Mouse (Mus musculus) ES-CJ7 (cell line): ENCODE measurements around the gene Cdkn2d.
"Not testable (repeated sequence)": the region's sequence is repeated elsewhere in the genome, so short reads cannot be mapped to it uniquely, and the experiment has no call there.

Source experiments
- DNase-seq: peaks from one replicate; pipeline ENCODE4 v3.0.0; 2011; ENCODE audit warnings: low read depth, low spot score

Gene Cdkn2d

DNA sequence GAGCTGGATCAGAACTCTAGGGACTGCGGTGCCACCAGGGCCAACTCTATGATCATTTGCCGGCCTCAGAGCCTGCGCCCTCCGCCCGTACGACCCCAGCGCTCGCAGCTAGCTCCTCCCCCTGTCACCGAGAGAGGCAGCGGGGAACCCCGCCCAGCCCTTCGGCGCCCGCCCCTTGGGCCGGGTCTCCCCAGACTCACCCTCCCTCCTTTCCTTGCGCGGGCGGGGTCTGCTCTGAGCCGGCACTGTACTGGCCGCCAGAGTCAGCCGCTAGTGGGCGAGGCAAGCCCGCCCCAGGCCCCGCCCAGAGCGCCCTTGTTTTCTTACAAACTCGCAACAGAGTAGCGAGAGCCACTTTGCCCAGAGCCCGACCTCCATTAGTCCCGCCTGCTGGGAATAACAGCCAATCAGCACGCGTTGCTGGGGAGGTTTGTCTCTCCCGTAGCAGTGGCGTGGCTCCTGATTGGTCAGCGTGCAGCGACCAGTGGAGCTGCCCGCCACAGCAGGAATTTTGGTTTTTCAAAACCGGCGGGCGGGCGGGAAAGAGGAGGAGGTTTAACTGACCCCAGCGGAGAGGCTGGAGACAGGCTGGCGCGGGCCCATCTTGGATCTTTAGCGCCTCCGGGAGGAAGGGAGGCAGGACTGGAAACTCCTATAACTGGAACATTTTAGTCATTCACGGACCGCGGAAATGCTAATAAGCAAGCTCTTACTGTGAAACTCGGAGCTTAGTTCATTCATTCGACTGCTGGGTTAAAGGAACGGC, at the start of gene Cdkn2d:
TSS of gene Cdkn2d (minus strand) at position 386 of the 766 bp plus-strand sequence.
- peak; percentile 100 for DNase-seq

DNA sequence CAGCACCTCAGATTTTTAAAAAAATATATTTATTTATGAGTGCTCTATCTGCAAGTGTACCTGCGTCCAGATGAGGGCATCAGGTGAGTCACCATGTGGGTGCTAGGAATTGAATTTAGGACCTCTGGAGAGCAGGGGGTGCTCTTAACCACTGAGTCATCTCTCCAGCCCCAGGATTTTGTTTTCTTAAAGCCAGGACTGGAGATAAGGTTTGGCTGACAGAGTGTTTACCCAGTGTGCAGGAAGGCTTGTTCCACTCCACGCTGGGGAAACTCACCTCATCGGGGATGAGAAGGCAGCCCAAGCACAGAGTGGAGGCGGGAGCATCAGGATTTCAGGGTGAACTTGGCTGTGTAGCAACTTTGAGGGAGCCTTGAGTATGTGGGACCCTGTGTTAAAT, 49.2 kb upstream of the Cdkn2d start:
- no peak for DNase-seq

DNA sequence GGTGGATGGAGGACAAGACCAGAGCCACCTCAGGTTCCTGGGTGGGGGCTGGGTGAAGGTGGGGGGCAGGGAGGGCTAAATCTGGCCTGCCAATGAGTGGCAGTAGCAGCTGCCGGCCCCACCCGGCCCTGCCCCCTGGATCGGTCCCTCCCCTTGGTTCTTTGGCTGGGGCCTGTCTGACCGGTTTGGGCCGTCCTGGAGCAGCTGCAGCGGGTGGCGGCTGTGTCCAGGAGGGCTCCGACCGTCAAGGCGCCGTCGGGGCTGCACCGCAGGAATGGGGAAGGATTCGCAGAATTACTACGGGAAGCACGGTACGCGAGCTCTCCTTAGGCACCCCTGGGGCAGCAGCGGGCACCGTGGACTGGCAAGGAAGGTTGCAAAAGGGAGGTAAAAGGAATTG, 46.4 kb upstream of the Cdkn2d start:
- peak; percentile 53 for DNase-seq

DNA sequence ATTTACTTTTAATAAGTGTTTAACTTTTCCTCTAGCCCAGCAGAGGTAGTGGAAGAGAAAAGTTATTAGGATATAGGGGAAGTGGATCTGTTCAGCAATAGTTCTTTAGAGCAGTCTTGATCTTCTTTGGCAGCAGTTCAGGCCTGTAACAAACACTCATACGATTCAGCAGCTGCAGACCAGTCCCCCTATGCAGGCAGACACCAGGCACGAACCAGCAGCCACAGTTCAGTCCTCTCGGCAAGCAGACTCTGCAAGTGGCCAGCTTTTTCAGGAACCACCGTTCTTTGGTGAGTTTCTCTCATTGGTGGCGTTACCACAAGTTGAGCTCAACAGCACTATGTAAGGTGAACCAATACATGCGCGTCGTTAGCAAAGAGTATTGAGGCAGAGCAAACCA, 45.3 kb upstream of the Cdkn2d start:
- DNase-seq = no peak

DNA sequence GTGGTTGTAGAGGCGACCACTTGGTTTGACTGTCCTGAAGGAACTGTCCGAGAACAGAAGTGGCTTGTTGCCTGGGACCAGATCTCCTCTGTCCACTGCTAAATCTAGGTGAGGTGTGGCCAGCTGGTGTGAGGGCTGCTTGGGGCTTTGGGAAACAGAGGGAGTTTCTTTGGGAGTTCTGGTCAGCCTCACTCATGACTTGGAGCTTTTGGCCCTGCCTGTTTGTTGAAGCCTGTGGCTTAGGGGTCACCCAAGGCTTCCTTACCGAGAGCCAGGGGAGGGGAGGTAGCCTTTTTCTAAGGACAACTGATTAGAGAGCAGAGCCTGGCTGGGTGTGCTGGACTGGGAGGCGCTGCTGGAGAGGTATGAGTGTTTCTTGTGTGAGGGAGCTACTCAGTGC, 44.2 kb upstream of the Cdkn2d start:
- DNase-seq = no peak

DNA sequence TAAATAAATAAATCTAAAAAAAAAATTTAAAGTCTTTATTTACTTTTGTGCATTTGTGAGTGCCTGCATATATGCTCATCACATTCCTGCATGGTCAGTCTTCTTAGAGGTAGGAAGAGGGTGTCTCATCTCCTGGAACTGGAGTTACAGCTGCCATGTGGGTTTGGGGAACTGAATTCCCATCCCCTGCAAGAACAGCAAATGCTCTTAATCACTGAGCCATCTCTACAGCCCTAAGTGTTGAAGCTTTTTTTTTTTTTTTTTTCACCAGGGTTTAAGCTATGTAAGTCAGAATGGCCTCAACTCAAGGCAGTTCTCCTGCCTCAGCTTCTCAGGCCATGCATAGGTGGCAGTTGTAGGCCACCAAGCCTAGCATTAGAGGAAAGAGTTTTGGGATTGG, 43.5 kb upstream of the Cdkn2d start:
- DNase-seq = no peak

DNA sequence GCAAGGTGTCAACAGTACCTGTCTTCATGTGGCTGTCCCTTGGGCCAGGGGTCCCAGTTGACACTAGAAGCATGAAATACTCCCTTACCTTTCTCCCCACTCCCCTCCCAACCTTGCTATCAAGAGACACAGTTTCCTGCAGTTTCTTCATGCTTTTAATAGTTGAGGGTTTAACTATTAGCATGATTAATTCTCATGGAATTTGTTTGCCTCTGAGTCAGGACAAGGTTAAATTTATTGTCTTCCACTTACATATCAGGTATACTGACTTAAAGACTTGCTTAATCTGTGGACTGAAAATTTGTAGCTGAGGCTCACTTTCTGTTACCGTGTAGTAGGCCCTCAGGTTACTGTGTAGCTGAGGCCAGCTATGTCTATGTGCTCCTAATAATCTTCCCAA, 42.3 kb upstream of the Cdkn2d start:
- no peak for DNase-seq

DNA sequence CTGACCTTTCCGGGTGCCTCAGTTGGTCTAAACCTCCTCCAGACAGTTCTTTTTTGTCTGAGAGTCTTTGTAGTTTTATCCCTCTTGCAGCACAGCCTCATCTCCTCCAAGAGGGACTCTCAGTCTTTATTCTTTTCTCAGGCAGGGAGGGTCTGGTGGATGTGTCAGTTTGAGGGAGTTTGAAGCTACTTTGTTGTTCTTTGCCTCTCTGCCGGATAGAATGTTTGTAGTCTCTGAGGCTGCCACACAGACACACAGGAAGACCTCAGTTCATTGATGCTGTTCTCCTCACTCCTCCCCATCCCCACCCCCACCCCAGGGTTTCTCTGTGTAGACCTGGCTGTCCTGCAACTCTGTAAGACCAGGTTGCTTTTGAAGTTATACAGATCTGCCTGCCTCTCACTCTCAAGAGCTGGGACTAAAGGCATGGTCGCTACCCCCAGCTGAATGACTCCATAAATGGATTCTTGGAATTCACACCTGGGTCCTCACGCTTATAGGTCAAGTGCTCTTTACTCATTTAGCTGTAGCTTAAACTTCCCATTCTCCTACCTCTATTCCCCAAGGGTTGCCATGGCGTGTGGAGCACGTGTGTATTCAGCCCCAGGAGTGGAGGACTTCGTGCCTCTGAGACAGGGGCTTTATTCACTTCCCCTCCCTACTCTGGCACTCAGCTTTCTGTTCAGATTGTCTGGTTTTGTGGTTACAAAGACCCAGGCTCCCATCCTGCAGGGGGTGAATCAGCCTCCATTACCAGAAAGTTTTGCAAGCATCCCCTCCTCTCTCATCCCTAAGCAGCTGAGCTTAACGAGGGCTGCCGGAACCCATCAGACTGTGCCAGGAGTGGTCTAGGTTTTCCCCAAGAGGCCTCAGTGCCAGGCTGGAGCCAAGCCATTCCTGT, 41.2 kb upstream of the Cdkn2d start:
- no peak for DNase-seq

DNA sequence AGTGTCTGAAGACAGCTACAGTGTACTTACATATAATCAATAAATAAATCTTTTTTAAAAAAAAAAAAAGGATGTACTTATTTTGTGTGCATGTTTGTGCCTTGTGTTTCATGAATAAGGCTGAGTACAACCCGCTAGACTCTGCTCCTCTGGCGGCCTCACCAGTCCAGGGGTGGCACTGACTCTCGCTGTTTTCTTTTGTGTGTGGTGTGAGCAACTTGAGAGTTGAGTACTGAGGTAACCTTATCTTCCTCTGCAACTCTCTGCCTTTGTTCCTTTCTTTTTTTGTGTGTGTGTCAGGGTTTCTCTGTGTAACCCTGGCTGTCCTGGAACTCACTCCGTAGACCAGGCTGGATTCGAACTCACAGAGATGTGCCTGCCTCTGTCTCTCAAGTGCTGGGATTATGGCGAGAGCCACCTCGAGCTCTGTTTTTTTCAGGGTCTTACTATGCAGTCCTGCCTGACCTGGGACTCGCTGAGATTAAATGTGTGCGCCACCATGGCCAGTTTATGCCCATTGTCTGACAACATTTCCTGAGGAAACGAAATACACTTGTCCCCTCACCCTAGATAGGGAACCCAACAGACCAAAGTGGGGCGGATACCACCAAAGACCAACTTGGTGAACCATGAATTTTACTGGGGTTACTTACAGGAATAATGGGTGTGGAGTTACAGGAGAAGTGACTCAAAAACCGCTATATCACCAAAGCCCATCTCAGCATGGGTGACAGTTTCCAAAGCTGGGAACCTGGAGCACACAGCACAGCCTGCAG, 40.3 kb upstream of the Cdkn2d start:
- no peak for DNase-seq

DNA sequence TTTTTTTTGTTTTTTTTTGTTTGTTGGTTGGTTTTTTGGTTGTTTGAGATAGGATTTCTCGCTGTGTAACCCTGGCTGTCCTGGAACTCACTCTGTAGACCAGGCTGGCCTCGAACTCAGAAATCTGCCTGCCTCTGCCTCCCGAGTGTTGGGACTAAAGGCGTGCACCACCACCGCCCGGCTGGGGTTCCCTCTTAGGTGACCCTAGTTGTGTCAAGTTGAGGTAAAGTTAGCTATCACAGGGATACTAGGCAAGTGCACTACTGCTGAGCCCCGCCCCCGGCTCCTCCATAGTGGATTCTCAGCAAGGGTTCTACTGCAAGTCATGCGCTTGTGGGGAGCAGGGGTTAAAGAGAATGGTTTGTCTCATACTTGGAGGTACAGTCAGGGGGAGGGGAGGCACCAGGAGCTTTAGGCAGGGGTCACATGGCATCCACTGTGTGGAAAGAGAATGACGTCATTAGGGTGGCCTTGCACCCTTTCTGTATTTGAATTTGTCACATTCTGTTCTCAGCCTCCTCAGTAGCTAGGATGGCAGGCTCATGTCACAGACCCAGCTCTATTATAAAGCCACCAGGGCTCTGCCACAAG, 38.6 kb upstream of the Cdkn2d start:
- no peak for DNase-seq

DNA sequence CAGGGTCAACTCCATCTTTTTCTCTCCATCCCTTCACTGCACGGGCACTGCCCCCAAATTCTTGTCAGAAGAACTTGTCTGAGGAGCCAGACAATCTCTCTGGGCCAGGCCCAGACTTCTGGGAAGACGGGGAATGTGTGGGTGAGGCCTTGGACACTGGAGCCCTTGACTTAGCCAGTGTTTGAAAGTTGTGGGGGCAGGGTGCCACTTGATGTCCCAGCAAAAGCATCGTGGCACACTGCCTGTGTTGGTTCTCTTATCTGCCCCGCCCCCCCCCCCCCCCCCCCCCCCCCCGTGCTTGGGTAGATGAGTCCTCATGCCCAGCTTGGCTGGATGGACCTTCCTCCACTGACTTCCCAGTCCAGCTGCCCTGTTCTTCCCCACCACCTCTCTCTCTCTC, 37.8 kb upstream of the Cdkn2d start:
- no peak for DNase-seq

DNA sequence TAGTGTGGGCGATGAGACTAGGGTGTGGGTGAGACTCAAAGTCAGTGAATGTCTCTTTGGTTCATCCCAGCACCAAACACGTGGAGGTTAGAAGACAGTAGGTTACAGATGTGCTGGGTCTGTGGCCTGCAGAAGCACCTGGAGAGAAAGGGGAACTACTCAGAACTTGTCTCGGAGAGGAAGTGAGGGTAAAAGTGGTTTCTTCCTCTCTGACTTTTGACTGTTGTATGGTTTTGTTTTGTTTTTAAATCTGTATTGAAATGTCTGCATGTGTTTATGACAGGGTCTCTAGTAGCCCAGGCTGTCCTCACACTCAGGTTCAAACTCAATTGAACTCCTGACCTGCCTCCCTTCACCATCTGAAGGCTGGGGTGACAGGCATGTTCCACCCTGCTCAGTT, 36.8 kb upstream of the Cdkn2d start:
- no peak for DNase-seq

DNA sequence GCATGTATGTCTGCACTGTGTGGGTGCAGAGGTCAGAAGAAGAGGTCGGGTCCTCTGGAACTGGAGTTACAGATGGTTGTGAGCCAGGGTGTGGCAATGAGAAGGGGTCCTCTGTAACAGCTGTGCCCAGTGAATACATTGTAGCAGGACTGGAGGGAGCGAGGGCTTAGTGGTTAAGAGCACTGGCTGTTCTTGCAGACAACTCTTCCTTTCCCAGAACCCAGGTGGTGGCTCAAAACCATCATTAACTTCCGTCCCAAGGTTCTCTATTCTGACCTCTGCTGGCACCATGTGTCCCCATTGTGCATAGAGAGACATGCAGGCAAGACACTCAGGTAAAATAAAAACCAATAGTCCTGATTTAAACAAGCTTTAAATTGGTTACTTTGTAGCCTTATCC, 36.4 kb upstream of the Cdkn2d start:
- no peak for DNase-seq

DNA sequence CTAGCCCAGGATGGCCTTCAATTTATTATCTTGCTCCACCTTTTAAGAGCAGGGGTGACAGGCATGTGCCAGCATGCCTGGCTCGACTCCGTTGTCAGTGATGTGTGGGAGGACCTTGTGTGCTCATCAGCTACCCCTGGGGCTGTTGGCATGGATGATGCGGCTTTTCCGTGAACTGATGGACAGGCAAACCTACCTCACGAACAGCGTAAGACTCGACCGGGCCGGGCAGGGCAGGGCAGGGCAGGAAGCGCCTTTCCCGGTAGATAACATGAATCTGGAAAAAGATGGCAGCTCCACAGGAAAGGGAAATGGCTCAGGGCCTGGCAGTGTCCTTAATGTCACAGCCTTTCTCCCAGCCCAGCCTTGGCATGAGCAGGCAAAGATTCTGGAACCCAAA, 33.1 kb upstream of the Cdkn2d start:
- no peak for DNase-seq

DNA sequence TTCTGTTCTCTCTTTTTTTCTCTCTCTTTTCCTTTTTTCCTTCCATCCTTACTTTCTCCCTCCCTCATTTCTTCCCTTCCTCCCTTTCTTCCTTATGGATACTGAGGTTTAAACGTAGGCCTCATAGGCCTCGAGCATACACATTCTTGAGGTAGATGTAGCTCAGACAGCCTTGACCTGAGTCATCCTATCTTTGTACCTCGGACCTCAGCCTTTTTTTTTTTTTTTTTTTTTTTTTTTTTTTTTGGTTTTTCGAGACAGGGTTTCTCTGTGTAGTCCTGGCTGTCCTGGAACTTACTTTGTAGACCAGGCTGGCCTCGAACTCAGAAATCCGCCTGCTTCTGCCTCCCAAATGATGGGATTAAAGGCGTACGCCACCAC, 31.7 kb upstream of the Cdkn2d start:
- DNase-seq = not testable (repeated sequence)

DNA sequence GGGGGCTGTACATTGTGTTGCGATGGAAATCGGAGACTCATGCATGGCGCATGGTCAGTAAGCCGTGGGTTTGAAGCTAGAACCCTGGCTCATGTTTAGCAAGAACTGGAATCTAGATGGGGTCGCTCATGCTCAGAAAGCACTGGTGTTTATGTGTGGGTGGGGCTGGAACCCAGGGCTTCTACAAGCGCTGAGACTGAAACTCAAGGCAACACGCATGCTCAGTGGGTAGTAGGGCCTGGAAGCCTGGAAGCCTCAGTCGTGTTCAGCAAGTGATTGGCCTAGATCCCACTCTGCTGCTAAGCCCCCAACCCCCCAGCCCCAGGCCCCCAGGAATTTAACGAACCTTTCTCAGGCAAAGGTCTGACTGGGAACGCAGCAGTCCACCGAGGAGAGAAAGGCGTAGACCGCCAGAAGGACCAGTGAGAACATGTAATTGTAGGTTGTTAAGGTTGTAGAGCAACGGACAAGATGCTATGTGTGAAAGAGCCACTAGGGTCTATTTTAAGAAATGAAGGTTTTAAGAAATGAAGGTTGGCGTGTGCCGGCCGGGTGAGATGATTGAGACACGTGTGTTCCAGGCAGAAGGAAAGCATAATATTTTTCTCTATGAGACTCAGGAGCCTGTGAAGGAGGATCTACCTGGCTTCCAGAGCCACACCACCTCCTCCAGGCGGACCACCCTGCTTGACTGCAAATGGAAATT, 31.2 kb upstream of the Cdkn2d start:
- no peak for DNase-seq

DNA sequence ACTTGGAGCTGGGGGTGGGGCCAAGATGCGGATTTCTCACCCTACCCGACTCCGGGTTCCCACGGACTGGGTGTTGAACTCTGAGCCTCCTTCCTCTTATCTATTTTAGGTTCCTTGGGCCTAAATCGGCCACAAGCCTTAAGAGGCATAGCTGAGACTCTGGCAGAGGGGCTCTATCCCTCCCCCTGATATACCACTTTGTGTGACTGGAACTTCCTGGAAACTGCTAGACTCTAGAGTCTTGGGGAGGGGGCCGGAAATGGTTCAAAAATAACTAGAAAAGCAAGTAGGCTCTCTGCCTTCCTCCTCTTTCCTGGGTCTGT, 30.3 kb upstream of the Cdkn2d start:
- DNase-seq = no peak

DNA sequence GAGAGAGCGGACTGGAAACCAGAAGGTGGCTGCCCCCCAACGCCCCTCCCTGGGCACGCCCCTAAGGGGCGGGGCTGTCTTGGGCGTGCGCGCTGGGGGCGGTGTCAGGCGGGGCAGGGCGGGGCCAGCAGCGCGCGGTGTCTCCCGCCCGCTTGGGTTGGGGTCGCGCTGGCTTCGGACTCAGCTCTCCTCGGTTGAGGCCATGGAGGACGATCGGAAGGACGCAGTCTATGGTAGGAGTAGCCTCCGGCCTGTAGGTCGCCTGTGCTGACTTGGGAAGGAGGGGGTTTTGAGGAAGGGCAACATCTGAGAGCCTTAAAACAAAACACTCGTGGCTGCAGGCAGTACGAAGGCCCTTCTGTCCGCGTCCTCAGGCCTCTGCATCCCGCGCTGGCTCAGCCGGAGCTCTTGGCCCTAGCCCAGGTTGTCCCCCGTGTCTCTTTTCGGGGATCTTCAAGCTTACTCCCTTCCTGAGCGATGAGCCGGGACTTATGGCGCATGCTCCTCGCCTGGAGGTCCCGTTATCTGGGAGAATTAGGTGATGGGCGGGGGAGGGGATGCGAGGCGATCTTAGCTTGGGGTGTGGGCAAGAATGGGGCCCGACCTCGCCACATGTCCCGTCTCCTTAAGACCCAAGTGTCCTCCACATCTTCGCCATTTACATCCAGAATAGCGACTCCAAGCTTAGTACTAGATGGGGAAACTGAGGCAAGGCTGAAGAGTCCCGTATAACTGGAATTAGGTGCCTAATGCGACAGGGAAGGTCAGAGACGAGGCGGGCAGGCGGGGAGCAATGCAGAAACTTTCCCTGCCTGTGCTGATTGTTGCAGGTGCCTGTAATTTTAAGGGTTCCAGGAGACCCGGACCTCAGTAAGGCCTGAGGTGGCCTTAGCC, 29.7 kb upstream of the Cdkn2d start, which contains the start of gene Slc44a2:
TSS of gene Slc44a2 (plus strand) at position 80 of the 894 bp plus-strand sequence.
- DNase-seq = peak; percentile 71

DNA sequence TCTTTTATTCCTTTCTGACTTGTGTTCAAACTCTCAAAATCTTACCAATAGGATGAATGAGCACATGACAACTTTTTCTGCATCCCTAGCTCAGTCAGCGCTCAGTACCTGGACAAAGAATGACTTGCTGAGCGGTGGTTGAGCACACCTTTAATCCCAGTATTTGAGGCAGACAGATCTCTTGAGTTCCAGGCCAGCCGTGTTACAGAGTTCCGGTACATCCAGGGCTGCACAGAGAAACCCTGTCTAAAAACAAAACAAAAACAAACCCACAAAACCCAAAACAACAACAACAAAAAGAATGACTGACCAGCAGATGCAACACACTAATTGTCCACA, 29.0 kb upstream of the Cdkn2d start:
- DNase-seq = no peak

DNA sequence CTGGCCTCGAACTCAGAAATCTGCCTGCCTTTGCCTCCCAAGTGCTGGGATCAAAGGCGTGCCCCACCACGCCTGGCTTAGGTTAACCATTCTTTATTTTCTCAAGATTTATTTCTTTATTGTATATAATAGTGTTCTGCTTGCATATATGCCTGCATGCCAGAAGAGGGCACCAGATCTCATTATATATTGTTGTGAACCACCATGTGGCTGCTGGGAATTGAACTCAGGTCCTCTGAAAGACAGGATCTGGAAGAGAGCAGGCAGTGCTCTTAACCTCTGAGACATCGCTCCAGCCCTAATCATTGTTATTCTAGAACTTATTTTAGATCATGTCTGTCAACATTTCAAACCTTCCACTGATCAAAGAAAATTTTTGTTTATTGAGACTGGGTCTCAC, 28.3 kb upstream of the Cdkn2d start:
- no peak for DNase-seq
